Mouse (Mus musculus) ES-E14 (cell line): ENCODE data around the gene Fermt2.

Source experiments
- CHD2 ChIP-seq: IDR thresholded peaks from 2 replicates; pipeline ENCODE4 v1.6.1; 2014; ENCODE audit warnings: mild to moderate bottlenecking, low read depth, low read length, inconsistent platforms
- MAFK ChIP-seq: IDR thresholded peaks from 2 replicates; pipeline ENCODE4 v1.6.1; 2014; ENCODE audit warnings: mild to moderate bottlenecking, low read depth, low read length, inconsistent platforms; ENCODE audit not compliant: insufficient read depth
- ZC3H11A ChIP-seq: IDR thresholded peaks from 2 replicates; pipeline ENCODE4 v1.6.1; 2012; ENCODE audit warnings: low read depth, mild to moderate bottlenecking, inconsistent platforms, low read length, borderline replicate concordance
- ZNF384 ChIP-seq: IDR thresholded peaks from 2 replicates; pipeline ENCODE4 v1.6.1; 2012; ENCODE audit warnings: low read depth, low read length, inconsistent platforms

GRCm38 (mm10) chr14:45419323-45419722, 110.6 kb downstream of the Fermt2 start:
- TF ChIP-seq CHD2 (no peak), ZNF384 (no peak), MAFK (no peak), ZC3H11A (no peak)
